Mouse (Mus musculus) cortical plate, adult 2 months (tissue): ENCODE measurements around the gene Rpp14. TPM values are rescaled to one million over a fixed set of nuclear protein-coding genes. Genes with fewer than 3 reads are reported as not detected.

Source experiments
- H3K27ac ChIP-seq: fragments of 200-500 bp; 2 replicates; pipeline ENCODE4 v1.5.1; 2012; ENCODE audit warnings: low read length, control low read depth, inconsistent platforms; ENCODE audit not compliant: insufficient read depth
- H3K4me1 ChIP-seq: fragments of 200-500 bp; 2 replicates; pipeline ENCODE4 v1.6.1; 2011; ENCODE audit warnings: low read length; ENCODE audit not compliant: control insufficient read depth, insufficient read depth
- H3K4me3 ChIP-seq: fragments of 200-500 bp; 2 replicates; pipeline ENCODE4 v1.5.1; 2011; ENCODE audit warnings: mild to moderate bottlenecking, low read length, control low read depth; ENCODE audit not compliant: insufficient read depth
- CTCF ChIP-seq: fragments of 200-500 bp; IDR thresholded peaks from 2 replicates; pipeline ENCODE4 v1.5.1; 2011; ENCODE audit warnings: mild to moderate bottlenecking, control low read depth, low read length; ENCODE audit not compliant: insufficient read depth; ENCODE audit errors: extremely low read depth
- POLR2A ChIP-seq: fragments of 200-500 bp; IDR thresholded peaks from 2 replicates; pipeline ENCODE4 v1.6.1; 2011; ENCODE audit warnings: mild to moderate bottlenecking, low read length, control low read depth; ENCODE audit not compliant: insufficient read depth; ENCODE audit errors: extremely low read depth
- polyA plus RNA-seq: library from polyadenylated mRNA; depleted of rRNA; stranded (reverse); fragments of >200 nt; gene quantifications from 2 replicates; pipeline ENCODE4 v1.2.3, GENCODE M21; 2012; rRNA removed

Gene Rpp14
- polyA plus RNA-seq, 1 experiment: 32.3 TPM

DNA sequence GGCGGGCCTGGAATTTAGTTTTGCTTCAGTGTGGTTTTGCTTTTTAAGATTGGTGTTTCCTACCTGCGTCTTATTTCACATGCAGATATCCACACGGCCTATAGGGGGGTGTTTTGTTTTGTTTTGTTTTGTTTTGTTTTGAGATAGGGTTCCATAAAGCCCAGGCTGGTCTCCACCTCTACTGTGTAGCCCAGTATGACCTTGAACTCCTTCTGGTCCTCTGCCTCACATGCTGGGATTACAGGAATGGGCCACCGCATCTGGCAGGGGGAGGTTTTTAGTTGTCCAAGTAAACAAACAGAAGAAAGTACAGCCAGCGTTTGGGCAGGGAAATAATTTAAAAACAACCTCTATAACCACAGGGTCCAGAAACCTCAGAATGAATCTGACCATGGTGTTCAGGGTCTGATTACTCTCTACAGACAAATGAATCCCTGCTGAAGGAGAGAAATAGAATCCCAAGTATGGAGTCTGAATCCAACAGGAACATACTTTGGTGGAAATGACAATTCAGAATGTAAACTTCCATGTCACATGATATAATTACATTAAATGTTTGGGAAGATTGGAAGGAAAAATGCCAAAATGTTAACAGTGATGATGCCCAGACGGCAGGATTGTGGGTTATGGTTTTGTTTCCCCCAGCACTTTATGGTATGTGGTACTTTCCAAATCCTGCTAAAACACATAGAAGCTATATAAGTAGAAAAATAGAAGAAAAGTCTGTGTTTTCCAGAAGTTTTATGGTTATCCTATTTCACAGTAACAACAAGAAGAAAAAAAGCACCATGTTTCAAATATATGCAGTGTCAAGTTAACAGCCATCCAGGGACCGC, 44.1 kb downstream of the Rpp14 start:
- H3K4me1 ChIP-seq: no peaks in the 10 kb centered on the region
- TF ChIP-seq CTCF (no peak), POLR2A (no peak)
- H3K4me3 ChIP-seq: no peak overlapping the region
- no peak overlapping the region for H3K27ac ChIP-seq

DNA sequence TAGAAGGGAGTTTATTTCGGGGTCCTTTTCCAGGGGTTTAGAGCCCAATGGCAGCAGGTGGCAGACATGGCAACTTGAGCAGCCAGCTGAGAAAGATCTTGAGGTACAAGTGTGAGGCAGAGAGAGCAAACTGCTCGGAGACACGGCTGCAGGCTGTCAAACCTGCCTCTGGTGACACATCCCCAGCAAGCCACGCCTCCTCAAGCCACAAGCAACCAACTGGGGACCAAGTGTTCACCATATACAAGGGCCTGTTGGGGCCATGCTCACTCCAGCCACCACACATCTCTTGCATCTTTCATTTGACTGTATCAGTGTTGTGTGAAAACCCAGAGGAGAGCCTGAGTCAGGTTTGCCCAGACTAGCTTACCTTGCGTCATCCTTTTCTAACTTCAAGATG, 47.8 kb downstream of the Rpp14 start:
- no peak for TF ChIP-seq CTCF
- no peak for TF ChIP-seq POLR2A
- no peak overlapping the region for H3K27ac ChIP-seq
- no peaks in the 10 kb centered on the region for H3K4me1 ChIP-seq
- no peak overlapping the region for H3K4me3 ChIP-seq

DNA sequence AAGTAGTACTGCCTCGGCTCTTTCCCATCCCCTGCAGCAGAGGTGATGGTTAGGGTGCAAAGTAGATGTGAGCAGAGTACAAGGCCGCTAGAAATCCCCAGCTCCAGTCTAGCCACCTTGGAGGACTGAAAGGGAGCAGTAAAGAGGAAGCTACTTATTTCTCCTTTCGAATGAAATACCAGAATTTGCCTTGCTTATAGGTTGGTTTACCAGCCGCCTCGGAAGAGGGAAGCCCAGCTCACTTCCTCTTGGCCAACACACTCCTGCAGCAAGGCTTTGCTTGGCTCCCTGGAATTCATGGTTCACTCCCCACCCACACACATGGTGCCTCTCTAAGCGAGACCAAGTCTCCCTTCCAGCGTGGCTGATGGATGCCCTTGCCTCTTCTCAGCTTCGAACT, 52.6 kb downstream of the Rpp14 start:
- Histone ChIP-seq H3K4me3 (no peak overlapping the region), H3K27ac (no peak overlapping the region), H3K4me1 (peaks cover 3% of the 10 kb centered on the region)
- TF ChIP-seq POLR2A: no peak
- TF ChIP-seq CTCF: no peak

DNA sequence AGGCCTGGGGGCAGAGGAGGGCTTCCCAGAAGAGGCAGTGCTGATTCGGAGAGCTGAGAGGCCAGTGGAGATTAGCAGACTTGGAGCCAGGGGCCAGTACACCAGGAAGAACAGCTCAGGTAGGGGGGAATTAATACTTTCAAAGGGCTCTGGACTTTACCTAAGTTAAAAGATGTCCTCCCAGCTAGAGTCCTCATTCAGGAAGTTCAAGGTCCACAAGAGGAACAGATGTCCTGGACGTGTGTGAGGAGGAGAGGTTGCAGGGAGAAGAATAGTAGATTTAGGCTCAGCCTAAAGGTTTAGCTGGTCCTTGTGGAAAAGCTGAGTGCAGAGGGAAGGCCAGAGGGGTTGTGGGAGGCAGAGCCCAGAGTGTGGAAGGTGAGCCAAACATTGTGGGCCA, 54.1 kb downstream of the Rpp14 start:
- Histone ChIP-seq H3K4me3 (no peak overlapping the region), H3K27ac (no peak overlapping the region), H3K4me1 (peaks cover 3% of the 10 kb centered on the region)
- no peak for TF ChIP-seq POLR2A
- no peak for TF ChIP-seq CTCF

GRCm38 (mm10) chr14:8135130-8135529, 55.0 kb downstream of the Rpp14 start:
- Histone ChIP-seq H3K27ac (no peak overlapping the region), H3K4me3 (no peak overlapping the region), H3K4me1 (peaks cover 3% of the 10 kb centered on the region)
- TF ChIP-seq POLR2A: no peak
- no peak for TF ChIP-seq CTCF

DNA sequence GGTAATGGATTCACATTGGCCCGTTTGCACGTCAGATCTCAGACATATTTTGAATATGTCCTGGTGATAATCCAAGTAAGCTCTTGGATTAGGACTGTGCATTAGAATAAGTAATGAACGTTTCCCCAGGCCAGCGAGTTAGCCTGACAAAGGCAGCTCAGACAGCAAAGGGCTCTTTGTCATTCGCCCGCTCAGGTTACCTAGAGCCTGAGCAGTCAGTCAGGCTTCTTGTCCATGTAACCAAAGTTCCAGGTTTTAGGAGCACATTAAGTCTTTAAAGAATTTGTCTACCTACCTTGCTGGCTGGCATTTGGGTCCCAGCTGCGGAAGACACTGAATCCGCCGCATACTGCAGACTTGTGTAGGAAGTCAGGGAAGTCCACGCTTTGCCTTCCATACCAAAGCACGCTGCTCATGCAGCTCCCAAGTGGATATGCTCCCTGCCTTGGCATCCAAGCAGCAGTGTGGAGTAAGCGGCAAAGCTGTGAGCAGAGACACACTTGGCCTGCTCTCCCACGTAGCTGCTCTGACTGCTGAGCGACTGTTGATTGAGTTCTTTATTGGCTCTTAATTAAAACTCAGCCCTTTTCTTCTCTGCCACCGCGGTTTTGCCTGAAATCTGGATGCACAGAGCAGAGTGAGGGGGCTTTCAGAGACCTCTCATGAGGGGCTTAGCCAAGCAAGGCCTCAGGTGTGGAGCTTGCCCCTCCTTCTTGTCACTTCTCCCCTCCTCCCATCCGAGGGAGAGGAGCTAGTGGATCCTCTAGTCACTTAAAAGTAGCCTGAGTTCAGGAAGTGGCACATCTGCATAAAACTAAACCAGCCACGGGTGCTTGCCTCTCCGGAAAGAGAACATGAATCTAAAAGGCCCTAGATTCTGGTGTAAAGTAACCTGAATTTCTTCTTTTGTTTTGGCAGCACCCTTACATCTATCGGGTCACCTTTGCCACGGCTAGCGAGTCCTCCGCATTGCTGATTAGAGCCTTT, 59.9 kb downstream of the Rpp14 start:
- TF ChIP-seq CTCF (no peak), POLR2A (no peak)
- no peaks in the 10 kb centered on the region for H3K4me1 ChIP-seq
- no peak overlapping the region for H3K4me3 ChIP-seq
- no peak overlapping the region for H3K27ac ChIP-seq

DNA sequence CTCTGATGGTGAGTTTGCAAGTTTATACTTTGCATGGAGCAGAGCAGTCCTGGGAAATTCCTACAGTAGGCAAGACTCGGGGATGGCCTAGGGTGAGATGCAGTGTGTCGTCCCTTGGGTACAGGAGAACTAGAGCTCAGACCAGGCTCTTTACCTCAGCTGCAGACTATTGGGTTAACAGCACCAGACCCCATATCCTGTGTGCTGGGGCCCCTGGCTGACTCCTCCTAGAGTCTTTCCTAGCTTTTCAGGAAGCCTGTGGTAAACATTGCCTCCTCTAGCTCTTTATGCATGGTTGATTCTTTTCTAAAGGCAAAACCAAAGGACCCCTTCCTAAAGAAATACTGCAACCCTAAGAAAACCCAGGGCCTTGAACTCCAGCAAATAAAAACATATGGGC, 61.0 kb downstream of the Rpp14 start:
- no peak overlapping the region for H3K27ac ChIP-seq
- H3K4me1 ChIP-seq: no peaks in the 10 kb centered on the region
- TF ChIP-seq POLR2A (no peak), CTCF (no peak)
- H3K4me3 ChIP-seq: no peak overlapping the region

Other genes with a start within 250 kb of the Rpp14 start
- gene Gm45521, start 123.1 kb upstream of the Rpp14 start, polyA plus RNA-seq: not detected in 2 replicates
- 0.02 and 0.04 TPM in 2 replicates for gene Dnase1l3, start 85.8 kb upstream of the Rpp14 start, polyA plus RNA-seq
- 53.3 and 55.5 TPM in 2 replicates for gene Abhd6, start 77.5 kb upstream of the Rpp14 start, polyA plus RNA-seq
- 39.4 and 41.6 TPM in 2 replicates for gene Pxk, start 17.8 kb downstream of the Rpp14 start, polyA plus RNA-seq
- gene Pdhb, start 92.7 kb downstream of the Rpp14 start, polyA plus RNA-seq: 198 and 200 TPM in 2 replicates
- 36.7 and 38.8 TPM in 2 replicates for gene Kctd6, start 133.8 kb downstream of the Rpp14 start, polyA plus RNA-seq
- gene Acox2, start 179.0 kb downstream of the Rpp14 start, polyA plus RNA-seq: 0.06 TPM in 2 replicates
- gene Fam107a, start 237.7 kb downstream of the Rpp14 start, polyA plus RNA-seq: 498 and 520 TPM in 2 replicates